Mouse (Mus musculus) neural tube, embryonic 11.5 days (tissue): ENCODE results near the gene Fermt1. TPM values are rescaled to one million over a fixed set of nuclear protein-coding genes. Genes with fewer than 3 reads are reported as not detected.

Experiments used
- ATAC-seq: fragments of 200-750 bp; cut with Nextera tagmentation; 2 replicates; pipeline ENCODE4 v1.8.0; 2017; ENCODE audit warnings: moderate number of reproducible peaks, mild to moderate bottlenecking, moderate TSS enrichment, moderate library complexity; ENCODE audit not compliant: insufficient read depth, low FRiP score, low TSS enrichment
- DNase-seq: peaks from one replicate; pipeline ENCODE4 v3.0.0-alpha.2; 2015; ENCODE audit warnings: low spot score
- H3K27ac ChIP-seq: fragments of 300-500 bp; sonication (generic); 2 replicates; pipeline ENCODE4 v1.5.1; 2014; ENCODE audit warnings: low read depth, mild to moderate bottlenecking, low read length
- H3K27me3 ChIP-seq: fragments of 300-500 bp; sonication (generic); 2 replicates; pipeline ENCODE4 v1.6.1; 2014; ENCODE audit warnings: mild to moderate bottlenecking, low read length, mixed read lengths; ENCODE audit not compliant: control insufficient read depth, insufficient read depth
- H3K36me3 ChIP-seq: fragments of 300-500 bp; sonication (generic); 2 replicates; pipeline ENCODE4 v1.6.1; 2014; ENCODE audit warnings: mild to moderate bottlenecking, low read length, moderate library complexity, mixed read lengths; ENCODE audit not compliant: control insufficient read depth, insufficient read depth
- H3K4me1 ChIP-seq: fragments of 300-500 bp; sonication (generic); 2 replicates; pipeline ENCODE4 v1.6.1; 2014; ENCODE audit warnings: low read length, mixed read lengths; ENCODE audit not compliant: control insufficient read depth, insufficient read depth
- H3K4me2 ChIP-seq: fragments of 300-500 bp; sonication (generic); 2 replicates; pipeline ENCODE4 v1.6.1; 2014; ENCODE audit warnings: low read depth, mild to moderate bottlenecking, moderate library complexity
- H3K4me3 ChIP-seq: fragments of 300-500 bp; sonication (generic); 2 replicates; pipeline ENCODE4 v1.5.1; 2014; ENCODE audit warnings: low read depth, low read length
- H3K9ac ChIP-seq: fragments of 300-500 bp; sonication (generic); 2 replicates; pipeline ENCODE4 v1.6.1; 2014; ENCODE audit warnings: mild to moderate bottlenecking, low read length
- H3K9me3 ChIP-seq: fragments of 300-500 bp; sonication (generic); 2 replicates; pipeline ENCODE4 v1.6.1; 2016; ENCODE audit warnings: low read length; ENCODE audit not compliant: control insufficient read depth
- WGBS: fragments of 180-500 bp; shearing (Covaris S2); extraction: QIAGEN DNeasy Blood & Tissue Kit; methylation state at CpG from one replicate; pipeline ENCODE4 v1.1.7; 2014; 5-methylcytosine and 5-hydroxymethylcytosine counted together
- polyA plus RNA-seq: library from polyadenylated mRNA; unstranded; fragments of >200 nt; fragmentation: Nextera tagmentation; extraction: Ambion mirVana; gene quantifications from 2 replicates; pipeline ENCODE4 v1.2.1, GENCODE M21; 2014

The Fermt1 gene
- polyA plus RNA-seq, 1 experiment from 2014 or later: 4.4 TPM

DNA sequence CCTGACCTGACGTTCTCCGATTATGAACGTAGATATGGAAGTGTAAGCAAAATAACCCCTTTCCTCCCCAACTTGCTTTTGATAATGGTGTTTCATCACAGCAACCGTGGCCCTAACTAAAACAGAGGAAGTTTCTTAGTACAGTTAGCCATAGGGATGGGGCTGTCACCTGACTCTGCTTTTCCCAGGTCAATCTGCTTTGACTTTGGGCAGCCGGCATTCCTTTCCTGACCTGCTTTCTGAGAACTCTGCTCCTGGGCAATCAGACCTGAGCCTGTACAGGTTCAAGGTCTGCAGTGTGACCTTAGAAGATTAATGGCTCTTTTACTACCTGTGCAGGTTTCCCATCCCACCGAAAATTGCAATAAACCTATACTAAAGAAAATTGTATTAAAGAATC is 1.3 kb upstream of the Fermt1 start:
- Histone ChIP-seq H3K27me3 (peaks cover 21% of the 10 kb centered on the region), H3K27ac (no peak overlapping the region), H3K9me3 (no peaks in the 10 kb centered on the region), H3K9ac (no peak overlapping the region), H3K4me1 (peaks cover 8% of the 10 kb centered on the region; the same call in 1 of the 2 replicates), H3K36me3 (no peaks in the 10 kb centered on the region), H3K4me3 (no peak overlapping the region), H3K4me2 (no peak overlapping the region)
- DNase-seq (no peak), ATAC-seq (no peak)
- 74% methylated on average over 6 of the region's 6 CpGs for WGBS

DNA sequence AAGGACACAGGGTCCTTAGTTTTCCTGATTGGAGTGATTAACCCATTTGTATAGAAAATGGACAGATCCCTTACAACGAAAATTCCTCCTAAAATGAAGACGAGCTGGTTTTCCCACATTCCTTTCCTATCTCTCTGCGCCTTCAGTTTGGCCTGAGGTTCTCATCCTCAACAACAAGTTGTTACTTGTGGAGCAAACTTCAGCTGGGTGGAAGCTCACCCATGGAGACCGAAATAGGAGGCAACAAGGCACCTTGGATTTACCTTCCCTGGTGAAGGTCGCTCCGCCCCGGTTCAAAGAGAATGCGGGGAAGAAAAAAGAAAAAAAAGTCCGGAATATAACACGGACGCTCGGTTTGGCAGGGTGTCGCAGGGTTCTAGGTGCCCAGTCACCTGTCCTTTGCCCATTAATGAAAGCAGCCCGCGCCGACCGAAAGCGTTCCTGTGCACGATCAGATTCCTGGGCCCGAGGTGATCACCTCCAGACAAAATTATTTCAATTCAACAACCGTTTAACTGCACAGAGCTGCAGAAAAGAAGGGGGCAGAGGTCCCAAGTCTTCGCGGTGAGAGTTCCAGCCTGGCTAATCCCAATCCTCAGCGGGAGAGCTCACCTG is 888 bp downstream of the Fermt1 start:
- peak overlapping the region; percentile 67 for H3K4me2 ChIP-seq
- no peak overlapping the region for H3K27ac ChIP-seq
- H3K27me3 ChIP-seq: peaks cover 21% of the 10 kb centered on the region
- 6% methylated on average over 24 of the region's 24 CpGs for WGBS
- DNase-seq: peak; percentile 24
- peak overlapping the region; percentile 34 for H3K4me3 ChIP-seq
- ATAC-seq: no peak
- H3K36me3 ChIP-seq: no peaks in the 10 kb centered on the region
- no peaks in the 10 kb centered on the region for H3K9me3 ChIP-seq
- H3K4me1 ChIP-seq: peaks cover 8% of the 10 kb centered on the region; the same call in 1 of the 2 replicates
- no peak overlapping the region for H3K9ac ChIP-seq

DNA sequence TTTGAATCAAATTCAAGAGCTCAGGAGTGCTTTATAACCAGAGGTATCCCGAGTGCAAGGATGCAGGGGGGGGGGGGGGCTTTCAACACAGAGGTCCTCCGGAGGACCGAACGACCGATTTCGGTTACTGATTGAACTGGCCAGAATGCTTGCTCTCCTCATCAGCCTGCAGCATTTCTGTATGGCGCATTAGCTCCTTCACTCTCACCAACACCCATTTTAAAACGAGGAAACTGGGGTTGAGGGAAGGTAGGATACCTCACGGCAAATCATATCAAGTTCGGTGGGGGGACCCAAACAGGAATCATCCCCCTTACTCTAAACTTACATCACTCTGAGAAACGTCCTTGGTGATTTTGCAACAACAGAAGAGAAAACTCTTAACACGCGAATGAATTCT is 1.7 kb downstream of the Fermt1 start:
- Histone ChIP-seq H3K4me3 (no peak overlapping the region), H3K36me3 (no peaks in the 10 kb centered on the region), H3K4me2 (no peak overlapping the region), H3K9ac (no peak overlapping the region), H3K4me1 (peaks cover 8% of the 10 kb centered on the region; the same call in 1 of the 2 replicates), H3K9me3 (no peaks in the 10 kb centered on the region), H3K27me3 (peaks cover 21% of the 10 kb centered on the region), H3K27ac (no peak overlapping the region)
- WGBS: 27% methylated on average over 13 of the region's 13 CpGs
- ATAC-seq (no peak), DNase-seq (no peak)

DNA sequence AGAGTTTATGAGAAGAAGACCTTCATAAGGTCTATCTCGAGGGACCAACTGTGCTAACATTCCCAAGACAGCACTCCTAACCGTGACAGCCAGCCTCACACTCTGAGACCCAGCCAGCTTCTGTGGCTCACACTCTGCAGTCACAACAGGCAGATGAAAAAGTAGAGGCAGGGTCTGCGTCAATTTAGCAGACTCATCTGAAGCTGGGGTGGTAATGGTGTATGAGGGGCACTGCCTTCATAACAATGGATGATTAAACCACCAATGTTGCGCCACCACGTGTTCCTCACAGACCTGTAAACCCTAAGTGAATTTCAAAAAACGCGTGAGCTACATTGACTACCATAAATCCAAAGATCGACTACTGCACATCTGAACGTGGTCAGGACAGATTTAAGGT is 2.1 kb downstream of the Fermt1 start:
- DNase-seq: no peak
- H3K4me1 ChIP-seq: peaks cover 8% of the 10 kb centered on the region; the same call in 1 of the 2 replicates
- H3K4me3 ChIP-seq: no peak overlapping the region
- H3K9ac ChIP-seq: no peak overlapping the region
- H3K27me3 ChIP-seq: peaks cover 21% of the 10 kb centered on the region
- WGBS: 47% methylated on average over 9 of the region's 9 CpGs
- no peak overlapping the region for H3K27ac ChIP-seq
- no peaks in the 10 kb centered on the region for H3K36me3 ChIP-seq
- no peak for ATAC-seq
- no peaks in the 10 kb centered on the region for H3K9me3 ChIP-seq
- no peak overlapping the region for H3K4me2 ChIP-seq

DNA sequence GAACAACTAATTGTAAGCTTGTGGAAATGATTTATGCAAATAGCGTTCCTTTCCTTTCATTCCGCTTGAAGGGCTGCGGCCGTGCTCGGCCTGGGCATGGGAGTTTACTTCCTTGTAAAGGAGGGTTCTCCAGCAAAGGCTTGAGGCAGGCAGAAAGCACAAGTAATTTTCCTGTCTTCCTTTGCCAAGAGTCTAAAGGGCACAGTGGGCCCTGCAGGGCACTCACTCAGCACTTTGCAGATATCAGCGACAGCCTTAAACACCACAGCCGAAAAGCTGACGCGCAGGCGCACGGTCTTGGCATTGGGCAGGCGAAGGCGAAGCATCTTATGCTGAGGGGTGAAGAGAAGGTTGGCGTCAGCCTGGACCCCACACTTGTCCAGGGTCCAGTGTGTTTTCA is 6.7 kb downstream of the Fermt1 start:
- Histone ChIP-seq H3K27ac (no peak overlapping the region), H3K27me3 (no peaks in the 10 kb centered on the region; the same call in 1 of the 2 replicates), H3K9me3 (no peaks in the 10 kb centered on the region), H3K4me3 (no peak overlapping the region), H3K4me1 (no peaks in the 10 kb centered on the region), H3K4me2 (no peak overlapping the region), H3K9ac (no peak overlapping the region), H3K36me3 (no peaks in the 10 kb centered on the region)
- ATAC-seq (no peak), DNase-seq (no peak)
- 87% methylated on average over 14 of the region's 14 CpGs for WGBS

DNA sequence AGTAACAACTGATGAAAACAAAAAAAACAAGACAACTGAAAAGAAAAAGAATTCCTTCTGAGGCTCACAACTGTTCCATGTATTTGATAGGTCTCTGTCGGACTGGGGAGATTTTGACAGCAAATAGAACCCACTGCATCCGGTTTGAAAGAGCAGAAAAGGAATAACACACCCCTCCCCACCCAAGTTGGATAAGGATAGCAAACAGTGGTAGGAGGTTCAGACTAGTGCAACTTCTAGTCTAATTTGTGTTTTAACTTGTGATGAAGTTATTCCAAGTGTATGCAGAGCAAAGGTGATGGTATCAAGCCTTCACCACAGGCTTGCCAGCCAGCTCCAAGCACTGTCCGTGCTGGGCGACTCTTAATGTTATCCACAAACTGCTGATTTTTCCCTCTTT is 9.5 kb downstream of the Fermt1 start:
- DNase-seq (no peak), ATAC-seq (no peak)
- H3K4me3 ChIP-seq: no peak overlapping the region
- H3K36me3 ChIP-seq: no peaks in the 10 kb centered on the region
- no peak overlapping the region for H3K9ac ChIP-seq
- 82% methylated on average over 4 of the region's 4 CpGs for WGBS
- H3K4me1 ChIP-seq: no peaks in the 10 kb centered on the region
- H3K9me3 ChIP-seq: no peaks in the 10 kb centered on the region
- no peak overlapping the region for H3K27ac ChIP-seq
- H3K27me3 ChIP-seq: no peaks in the 10 kb centered on the region
- no peak overlapping the region for H3K4me2 ChIP-seq

DNA sequence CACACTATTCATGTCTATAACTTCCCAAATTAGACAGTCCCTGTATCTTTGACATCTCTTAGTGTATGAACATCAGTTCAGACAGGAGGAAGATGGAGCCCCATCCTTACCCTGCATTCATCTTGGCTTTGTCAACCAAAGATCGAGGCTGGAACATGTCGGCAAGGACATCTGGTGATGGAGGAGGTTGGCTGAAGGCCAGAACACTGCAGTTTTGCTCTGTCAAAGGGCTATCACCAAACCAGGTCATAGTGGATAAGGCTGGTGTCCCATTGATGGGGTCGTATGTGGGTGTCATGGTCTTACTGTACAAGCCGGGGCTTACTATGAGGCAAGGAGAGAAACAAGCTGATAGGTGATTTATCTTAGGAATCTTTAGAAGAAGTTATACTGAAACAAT is 11.0 kb downstream of the Fermt1 start:
- Histone ChIP-seq H3K4me3 (no peak overlapping the region), H3K4me1 (no peaks in the 10 kb centered on the region), H3K27me3 (no peaks in the 10 kb centered on the region), H3K36me3 (no peaks in the 10 kb centered on the region), H3K9me3 (no peaks in the 10 kb centered on the region), H3K27ac (no peak overlapping the region), H3K9ac (no peak overlapping the region), H3K4me2 (no peak overlapping the region)
- ATAC-seq (no peak), DNase-seq (no peak)
- WGBS: 89% methylated on average over 4 of the region's 4 CpGs

DNA sequence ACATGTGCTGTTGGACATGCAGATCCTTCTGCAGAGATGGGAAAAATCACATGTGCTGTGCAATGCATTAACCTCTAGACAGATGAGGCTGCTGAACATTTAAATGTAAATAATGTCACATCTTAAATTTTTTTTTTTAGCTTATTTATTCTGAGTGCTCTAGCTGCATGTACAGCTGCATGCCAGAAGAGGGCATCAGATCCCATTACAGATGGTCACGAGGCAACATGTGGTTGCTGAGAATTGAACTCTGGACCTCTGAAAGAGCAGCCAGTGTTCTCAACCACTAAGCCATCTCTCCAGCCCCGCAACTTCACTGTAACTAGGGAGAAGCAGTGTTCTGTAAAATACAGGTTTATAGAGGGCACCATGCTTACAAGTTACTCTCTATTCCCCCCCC is 11.6 kb downstream of the Fermt1 start:
- ATAC-seq: no peak

DNA sequence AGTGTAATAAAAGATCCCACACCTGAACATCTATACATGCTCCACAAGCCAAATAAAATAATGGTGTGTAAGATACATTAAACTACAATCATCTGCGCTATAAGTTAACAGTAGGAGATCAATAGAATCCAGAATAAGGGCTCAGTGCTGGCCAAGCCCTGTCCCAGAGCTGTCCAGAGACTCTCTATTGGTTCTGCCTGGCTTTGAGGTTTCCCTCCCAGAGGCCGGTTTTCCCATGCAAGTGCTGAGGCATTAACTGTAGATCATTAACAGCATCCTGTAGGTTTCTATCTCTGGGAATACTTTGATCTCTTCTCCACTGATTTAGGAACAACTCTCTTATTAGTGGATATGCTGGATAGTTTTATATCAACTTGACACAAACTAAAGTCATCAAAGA is 16.7 kb downstream of the Fermt1 start:
- no peaks in the 10 kb centered on the region for H3K36me3 ChIP-seq
- H3K4me3 ChIP-seq: no peak overlapping the region
- no peak for DNase-seq
- H3K4me1 ChIP-seq: no peaks in the 10 kb centered on the region
- H3K27me3 ChIP-seq: no peaks in the 10 kb centered on the region
- H3K27ac ChIP-seq: no peak overlapping the region
- H3K9me3 ChIP-seq: no peaks in the 10 kb centered on the region
- H3K9ac ChIP-seq: no peak overlapping the region
- H3K4me2 ChIP-seq: no peak overlapping the region
- WGBS: 80% methylated on average over 2 of the region's 2 CpGs
- ATAC-seq: no peak

More for the DNA sequence above, 11.6 kb downstream of the Fermt1 start:
- Histone ChIP-seq H3K27ac (no peak overlapping the region), H3K9ac (no peak overlapping the region), H3K27me3 (no peaks in the 10 kb centered on the region), H3K4me3 (no peak overlapping the region), H3K9me3 (no peaks in the 10 kb centered on the region), H3K36me3 (no peaks in the 10 kb centered on the region), H3K4me1 (no peaks in the 10 kb centered on the region), H3K4me2 (no peak overlapping the region)
- 83% methylated on average over 2 of the region's 2 CpGs for WGBS
- DNase-seq: no peak
